ENCODE assay signal across 8 mouse cellular contexts in genomic region chr15:91573111-91573538, GRCm38 (mm10). TPM values are rescaled to one million over a fixed set of nuclear protein-coding genes. Genes with fewer than 3 reads are reported as not detected.
DNase-seq lines count a peak whose midpoint lies in the region; ATAC-seq and TF ChIP-seq lines count a peak whose summit lies in the region.

Slc2a13 (minus strand) TSS chr15:91573261.

- no peaks in the 10 kb centered on the region for H3K36me3 ChIP-seq in E14TG2a.4 (ENCODE audit: insufficient read depth, low read length)
- no peaks in the 10 kb centered on the region for H3K36me3 ChIP-seq in forebrain, embryonic 13.5 days (ENCODE audit: poor library complexity, severe bottlenecking)
- no peaks in the 10 kb centered on the region for H3K36me3 ChIP-seq in heart, postnatal 0 days (replicated peaks; ENCODE audit: control insufficient read depth, insufficient read depth, low read length)
- no peaks in the 10 kb centered on the region for H3K36me3 ChIP-seq in liver, embryonic 15.5 days (replicated peaks)
- H3K36me3 ChIP-seq in neural tube, embryonic 12.5 days: no peaks in the 10 kb centered on the region
- H3K36me3 ChIP-seq in stomach, postnatal 0 days (ENCODE audit: control insufficient read depth, insufficient read depth, low read length): no peaks in the 10 kb centered on the region

- no peak for TF ChIP-seq EP300 in heart, postnatal 0 days (IDR thresholded peaks at IDR 0.05; ENCODE audit: low read depth)
- no peak for TF ChIP-seq EP300 in stomach, postnatal 0 days (optimal IDR thresholded peaks at IDR 0.05)

- no peaks in the 10 kb centered on the region for H3K9me3 ChIP-seq in E14TG2a.4 (ENCODE audit: low read length)
- no peaks in the 10 kb centered on the region for H3K9me3 ChIP-seq in forebrain, embryonic 13.5 days (replicated peaks)
- no peaks in the 10 kb centered on the region for H3K9me3 ChIP-seq in heart, postnatal 0 days (replicated peaks; ENCODE audit: control insufficient read depth, low read length)
- H3K9me3 ChIP-seq in liver, embryonic 15.5 days (replicated peaks): no peaks in the 10 kb centered on the region
- no peaks in the 10 kb centered on the region for H3K9me3 ChIP-seq in neural tube, embryonic 12.5 days
- no peaks in the 10 kb centered on the region for H3K9me3 ChIP-seq in stomach, postnatal 0 days (ENCODE audit: control insufficient read depth, low read length)

- peak within 1 kb of the TSS; percentile 88 for H3K4me3 ChIP-seq in E14TG2a.4 (replicated peaks; ENCODE audit: low read length)
- peak within 1 kb of the TSS; percentile 78 for H3K4me3 ChIP-seq in forebrain, embryonic 13.5 days
- H3K4me3 ChIP-seq in heart, postnatal 0 days (ENCODE audit: low read depth, low read length): peak within 1 kb of the TSS; percentile 63
- H3K4me3 ChIP-seq in liver, embryonic 15.5 days (replicated peaks): peak within 1 kb of the TSS; percentile 52
- H3K4me3 ChIP-seq in neural tube, embryonic 12.5 days: peak within 1 kb of the TSS; percentile 71
- H3K4me3 ChIP-seq in stomach, postnatal 0 days (ENCODE audit: low read depth, low read length): peak within 1 kb of the TSS; percentile 76

- peak within 1 kb of the TSS; percentile 95 for H3K4me2 ChIP-seq in forebrain, embryonic 13.5 days
- H3K4me2 ChIP-seq in heart, postnatal 0 days (ENCODE audit: low read depth, low read length): peak within 1 kb of the TSS; percentile 94
- H3K4me2 ChIP-seq in liver, embryonic 15.5 days: peak within 1 kb of the TSS; percentile 76
- peak within 1 kb of the TSS; percentile 98 for H3K4me2 ChIP-seq in neural tube, embryonic 12.5 days (replicated peaks)
- peak within 1 kb of the TSS; percentile 98 for H3K4me2 ChIP-seq in stomach, postnatal 0 days (replicated peaks; ENCODE audit: low read depth)

- ATAC-seq in forebrain, embryonic 13.5 days: peak; percentile 97
- ATAC-seq in heart, postnatal 0 days (ENCODE audit: insufficient read depth, low read depth): peak; percentile 92
- ATAC-seq in liver, embryonic 15.5 days (ENCODE audit: insufficient read depth): peak; percentile 63
- ATAC-seq in neural tube, embryonic 12.5 days (ENCODE audit: low FRiP score, low read depth): peak; percentile 97
- ATAC-seq in stomach, postnatal 0 days (ENCODE audit: low FRiP score, low TSS enrichment): peak; percentile 95

- H3K27ac ChIP-seq in forebrain, embryonic 13.5 days: peak within 1 kb of the TSS; percentile 78
- peak within 1 kb of the TSS; percentile 54 for H3K27ac ChIP-seq in heart, postnatal 0 days (ENCODE audit: low read depth)
- no peak within 1 kb of the TSS for H3K27ac ChIP-seq in liver, embryonic 15.5 days (replicated peaks)
- no peak within 1 kb of the TSS for H3K27ac ChIP-seq in neural tube, embryonic 12.5 days
- peak within 1 kb of the TSS; percentile 61; the same call in 1 of the 2 replicates for H3K27ac ChIP-seq in stomach, postnatal 0 days (replicated peaks)

- WGBS in forebrain, embryonic 13.5 days: 0% methylated on average over 26 of the region's 26 CpGs
- WGBS in heart, postnatal 0 days: 2% methylated on average over 19 of the region's 26 CpGs
- WGBS in liver, embryonic 15.5 days (ENCODE audit: insufficient replicate concordance): under 1% methylated on average over 26 of the region's 26 CpGs
- under 1% methylated on average over 26 of the region's 26 CpGs for WGBS in neural tube, embryonic 12.5 days
- WGBS in stomach, postnatal 0 days: 2% methylated on average over 24 of the region's 26 CpGs

- peak; percentile 24 for DNase-seq in c-Kit-positive CD71-positive TER-119-positive erythroid progenitor cells, embryonic 14.5 days (ENCODE audit: low spot score)
- peak; percentile 78 for DNase-seq in heart, postnatal 0 days (ENCODE audit: low spot score)
- DNase-seq in kidney, postnatal 36 days: peak; percentile 89 to 95
- peak; percentile 92 for DNase-seq in stomach, postnatal 0 days (ENCODE audit: low spot score)

- peaks cover 15% of the 10 kb centered on the region for H3K4me1 ChIP-seq in E14TG2a.4 (replicated peaks; ENCODE audit: low read depth, low read length)
- H3K4me1 ChIP-seq in forebrain, embryonic 13.5 days: peaks cover 29% of the 10 kb centered on the region
- no peaks in the 10 kb centered on the region; the same call in 1 of the 2 replicates for H3K4me1 ChIP-seq in heart, postnatal 0 days (ENCODE audit: control insufficient read depth, insufficient read depth)
- no peaks in the 10 kb centered on the region for H3K4me1 ChIP-seq in liver, embryonic 15.5 days (replicated peaks)
- H3K4me1 ChIP-seq in neural tube, embryonic 12.5 days: peaks cover 8% of the 10 kb centered on the region; the same call in 1 of the 2 replicates
- no peaks in the 10 kb centered on the region for H3K4me1 ChIP-seq in stomach, postnatal 0 days (replicated peaks; ENCODE audit: control insufficient read depth, insufficient read depth)

- TF ChIP-seq CTCF in E14TG2a.4 (conservative IDR thresholded peaks at IDR 0.05; ENCODE audit: low read length): no peak
- TF ChIP-seq CTCF in heart, postnatal 0 days (IDR thresholded peaks at IDR 0.05; ENCODE audit: low read depth): peak; percentile 25
- peak; percentile 42 for TF ChIP-seq CTCF in stomach, postnatal 0 days (IDR thresholded peaks at IDR 0.05; ENCODE audit: low read depth)

- H3K27me3 ChIP-seq in E14TG2a.4 (ENCODE audit: insufficient read depth, low read length): peaks cover 38% of the 10 kb centered on the region
- H3K27me3 ChIP-seq in forebrain, embryonic 13.5 days: peaks cover 12% of the 10 kb centered on the region
- peaks cover 29% of the 10 kb centered on the region for H3K27me3 ChIP-seq in heart, postnatal 0 days (ENCODE audit: control insufficient read depth, insufficient read depth, low read length)
- H3K27me3 ChIP-seq in liver, embryonic 15.5 days: peaks cover 53% of the 10 kb centered on the region
- H3K27me3 ChIP-seq in neural tube, embryonic 12.5 days (replicated peaks): peaks cover 8% of the 10 kb centered on the region
- no peaks in the 10 kb centered on the region for H3K27me3 ChIP-seq in stomach, postnatal 0 days (ENCODE audit: control insufficient read depth, insufficient read depth, low read length)

- H3K9ac ChIP-seq in forebrain, embryonic 13.5 days: peak within 1 kb of the TSS; percentile 84
- peak within 1 kb of the TSS; percentile 63 for H3K9ac ChIP-seq in heart, postnatal 0 days (replicated peaks; ENCODE audit: low read depth, low read length)
- no peak within 1 kb of the TSS for H3K9ac ChIP-seq in liver, embryonic 15.5 days
- H3K9ac ChIP-seq in neural tube, embryonic 12.5 days: peak within 1 kb of the TSS; percentile 77
- H3K9ac ChIP-seq in stomach, postnatal 0 days (ENCODE audit: low read length): peak within 1 kb of the TSS; percentile 68

RNA-seq across cellular contexts. Expression of gene Slc2a13, which starts in this region (rescaled TPM):
- polyA plus RNA-seq in forebrain, embryonic 13.5 days (2015; fragmentation: Nextera tagmentation; extraction: Ambion mirVana): 1.7 and 2.0 TPM in 2 replicates
- 1.6 and 3.8 TPM in 2 replicates for total RNA-seq in heart, postnatal 0 days (2014; rRNA removed; ENCODE audit: low replicate concordance)
- polyA plus RNA-seq in heart, postnatal 0 days (2015; fragmentation: Nextera tagmentation; extraction: Ambion mirVana): 0.33 and 0.37 TPM in 2 replicates
- polyA plus RNA-seq in liver, embryonic 15.5 days (2015; fragmentation: Nextera tagmentation; extraction: Ambion mirVana): 0.08 and 0.09 TPM in 2 replicates
- polyA plus RNA-seq in neural tube, embryonic 12.5 days (2016; fragmentation: Nextera tagmentation; extraction: Ambion mirVana): 1.8 and 2.7 TPM in 2 replicates
- 0.42 and 0.47 TPM in 2 replicates for polyA plus RNA-seq in stomach, postnatal 0 days (2015; fragmentation: Nextera tagmentation; extraction: Ambion mirVana)

Comparison
In these comparisons a context has a peak if more than half of its experiments do, and no peak if none do; other contexts are left out.
1. Peak in ATAC-seq, H3K4me3 ChIP-seq and H3K4me2 ChIP-seq in liver, embryonic 15.5 days; RNA of the gene not detected or under 1 TPM.
2. Peak in DNase-seq, ATAC-seq, H3K4me3 ChIP-seq, H3K27ac ChIP-seq, H3K9ac ChIP-seq and H3K4me2 ChIP-seq in stomach, postnatal 0 days; RNA of the gene not detected or under 1 TPM.
3. DNase-seq: peak in every context shown above with its lines; median percentile 92 in kidney, postnatal 36 days; 92 in stomach, postnatal 0 days; 78 in heart, postnatal 0 days; 24 in c-Kit-positive CD71-positive TER-119-positive erythroid progenitor cells, embryonic 14.5 days.
4. H3K27ac ChIP-seq: peak in forebrain, embryonic 13.5 days (single experiment) and heart, postnatal 0 days (single experiment); none in liver, embryonic 15.5 days (single experiment) and neural tube, embryonic 12.5 days (single experiment).
5. Peak in every context shown above with its lines, with median percentiles within 50 percentile points of each other: H3K4me3 ChIP-seq, ATAC-seq and H3K4me2 ChIP-seq.